Mouse (Mus musculus) gastrocnemius, postnatal 14 days (tissue): ENCODE results near the gene Krt76. TPM values are rescaled to one million over a fixed set of nuclear protein-coding genes. Genes with fewer than 3 reads are reported as not detected.

Experiments
- DNase-seq: peaks from one replicate; pipeline ENCODE4 v3.0.0; 2021; ENCODE audit warnings: mixed read lengths
- intact Hi-C: fragments of 180-260 bp; cut with DNase I; formaldehyde crosslinking; loops from one replicate; pipeline ENCODE4 v1.15.1; 2025; ENCODE audit warnings: low total_unique reads
- microRNA-seq, 2 experiments: library from miRNA; unstranded; fragments of <30 nt; microRNA quantifications; one replicate each; pipeline ENCODE4 v1.2.0; 2021
- total RNA-seq, 2 experiments: library from RNA; stranded (reverse); gene quantifications; 2 replicates each; pipeline ENCODE4 v1.2.3; 2021

The Krt76 gene
- total RNA-seq, 2 experiments from 2014 or later, result not detected

DNA sequence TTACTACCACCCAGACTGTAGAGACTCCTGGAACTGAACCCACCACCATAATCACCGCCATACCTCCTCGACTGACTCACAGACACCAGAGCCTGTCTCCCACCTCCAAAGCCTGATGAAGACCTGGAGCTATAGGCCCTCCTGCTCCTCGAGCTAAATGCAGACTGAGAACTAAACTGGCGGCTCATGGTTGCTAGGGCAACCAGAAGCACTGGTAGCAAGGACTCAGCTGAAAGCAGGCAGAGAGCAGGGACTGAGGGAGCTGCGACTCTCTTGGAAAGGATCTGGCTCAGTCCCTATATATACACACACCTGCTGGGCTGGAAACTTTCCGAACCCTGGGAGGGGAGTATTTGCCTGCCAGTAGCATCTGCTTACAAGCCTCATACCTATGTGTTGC lies 23.3 kb downstream of the Krt76 start, which contains the start of gene Krt77:
Gene Krt77, minus strand, starts transcription at position 275 of the 400 bp plus-strand sequence.
- intact Hi-C loops, result no loop called here
- DNase-seq, result no peak

DNA sequence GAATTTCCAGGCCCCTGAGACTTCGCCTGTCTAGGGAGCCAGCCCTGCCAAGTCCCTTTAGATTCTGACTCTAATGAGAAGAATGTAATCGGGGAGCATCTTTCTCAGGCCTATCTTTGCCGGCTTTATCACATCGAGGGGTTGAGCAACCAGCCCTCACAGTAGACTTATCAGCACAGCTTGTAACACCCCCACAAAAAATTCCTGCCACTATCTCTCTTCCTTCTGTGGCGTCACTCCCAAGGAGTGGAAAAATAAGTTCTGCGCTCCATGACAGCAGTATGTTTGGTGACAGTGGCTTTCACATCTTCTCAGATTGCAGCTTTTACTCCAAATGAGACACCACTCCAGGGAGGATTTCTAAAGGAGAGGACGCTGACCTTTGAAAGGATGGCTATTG lies 26.0 kb downstream of the Krt76 start:
- intact Hi-C loops, result no loop called here
- no peak for DNase-seq

DNA sequence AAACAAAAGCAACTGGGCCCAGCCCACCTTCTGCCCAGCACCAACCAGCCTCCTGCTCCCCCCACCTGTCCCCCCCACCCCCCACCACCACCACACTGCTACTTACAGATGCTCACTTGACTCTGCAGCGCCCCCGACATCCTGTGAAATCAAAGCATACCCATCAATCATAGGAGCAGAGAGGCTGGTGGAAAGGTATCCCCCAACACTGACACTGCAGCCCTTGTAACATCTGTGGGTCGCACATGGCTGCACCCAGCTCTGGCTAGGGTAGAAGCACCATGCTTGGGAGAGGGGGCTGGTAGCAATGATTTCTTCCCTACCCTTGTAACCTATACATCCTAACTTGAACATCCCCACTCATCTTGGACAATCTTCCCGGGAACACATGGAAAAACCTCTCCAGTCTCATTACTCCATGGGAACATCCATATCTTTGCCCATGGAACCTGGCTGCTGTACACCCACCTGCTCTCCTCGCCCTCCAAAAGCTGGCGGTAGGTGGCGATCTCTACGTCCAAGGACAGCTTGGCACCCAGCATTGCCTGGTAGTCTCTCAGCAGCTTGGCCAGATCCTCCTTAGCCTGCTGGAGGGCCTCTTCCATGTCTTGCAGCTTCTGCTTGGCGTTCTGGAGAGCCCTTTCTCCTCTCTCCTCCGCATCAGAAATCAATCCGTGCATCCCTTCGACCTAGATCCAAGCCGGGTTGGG lies 32.1 kb downstream of the Krt76 start:
- no peak for DNase-seq
- intact Hi-C loops, result no loop called here

DNA sequence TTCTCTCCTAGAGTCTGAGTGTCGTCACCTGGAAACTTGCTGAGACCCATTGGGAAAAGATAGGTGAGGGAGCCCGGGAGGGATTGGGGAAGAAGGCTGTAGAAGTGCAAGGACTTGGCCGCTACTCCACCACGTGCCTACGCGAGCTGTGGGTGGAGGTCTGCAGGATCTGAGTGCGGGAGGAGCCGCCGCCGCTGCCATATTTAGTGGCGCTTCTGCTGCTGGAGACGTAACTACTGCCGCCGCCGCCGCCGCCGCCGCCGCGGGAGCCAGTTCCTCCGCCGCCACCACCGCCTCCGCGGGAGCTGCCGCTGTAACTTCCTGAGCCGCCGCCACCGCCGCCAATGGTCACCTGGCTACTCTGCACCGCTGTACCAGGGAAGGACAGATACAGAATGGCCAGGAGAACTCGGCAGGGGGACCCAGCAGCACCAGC lies 33.0 kb downstream of the Krt76 start:
- DNase-seq, result peak; percentile 9
- intact Hi-C loops, result no loop called here

DNA sequence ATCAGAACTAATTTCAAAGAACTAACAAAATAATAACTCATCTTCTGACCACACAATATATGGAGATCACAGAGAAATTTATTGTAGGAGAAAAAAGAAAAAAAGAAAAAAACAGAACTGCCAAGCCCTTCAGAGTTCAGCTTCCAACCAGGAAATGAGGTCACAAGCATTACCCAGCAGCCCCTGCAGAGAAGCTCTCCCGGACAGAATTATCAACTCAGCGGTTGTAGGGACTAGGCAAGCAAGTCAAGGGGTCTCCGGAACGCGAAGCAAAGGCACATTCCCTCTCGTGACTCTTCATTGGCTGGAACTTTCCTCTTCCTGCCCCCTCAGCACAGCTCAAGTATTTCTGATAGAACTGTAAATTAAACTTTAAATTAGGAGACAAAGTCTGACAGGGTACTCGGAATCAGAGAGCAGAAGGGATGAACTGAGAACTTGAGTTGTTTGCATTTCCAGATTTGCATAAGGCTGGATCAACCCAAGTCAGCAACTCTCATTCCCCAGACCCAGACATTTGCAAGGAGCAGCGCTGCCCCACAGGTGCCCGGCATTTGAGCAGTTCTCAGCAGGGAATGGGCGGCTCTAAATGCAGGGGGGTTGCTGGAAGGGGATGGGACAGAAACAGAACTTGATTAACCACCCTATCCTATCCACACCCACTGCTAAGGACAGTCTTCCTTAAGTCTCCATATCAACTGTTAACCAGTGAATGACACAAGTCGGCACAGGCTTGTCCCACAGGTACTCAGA lies 33.9 kb downstream of the Krt76 start:
- DNase-seq, result no peak
- intact Hi-C loops, result no loop called here

DNA sequence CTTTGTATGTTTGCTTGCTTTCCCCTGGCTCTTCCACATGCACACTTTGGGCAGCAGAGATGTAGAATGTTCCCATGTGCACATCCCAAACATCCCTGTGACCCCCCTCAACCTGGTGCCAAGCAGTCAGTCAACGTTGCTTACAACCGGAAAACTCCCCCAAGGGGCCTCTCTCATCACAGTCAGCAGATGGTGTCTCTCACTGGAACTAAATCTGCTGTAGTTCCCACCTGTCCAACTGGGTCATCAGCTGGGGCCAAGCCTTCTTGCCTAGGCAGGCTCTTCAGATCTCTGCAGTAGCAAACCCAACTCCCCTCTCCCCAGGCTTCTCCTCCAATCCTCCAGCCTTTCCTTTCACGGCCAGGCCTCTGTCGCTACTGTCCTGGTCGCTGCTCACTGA lies 36.0 kb downstream of the Krt76 start:
- intact Hi-C loops, result no loop called here
- DNase-seq, result no peak

DNA sequence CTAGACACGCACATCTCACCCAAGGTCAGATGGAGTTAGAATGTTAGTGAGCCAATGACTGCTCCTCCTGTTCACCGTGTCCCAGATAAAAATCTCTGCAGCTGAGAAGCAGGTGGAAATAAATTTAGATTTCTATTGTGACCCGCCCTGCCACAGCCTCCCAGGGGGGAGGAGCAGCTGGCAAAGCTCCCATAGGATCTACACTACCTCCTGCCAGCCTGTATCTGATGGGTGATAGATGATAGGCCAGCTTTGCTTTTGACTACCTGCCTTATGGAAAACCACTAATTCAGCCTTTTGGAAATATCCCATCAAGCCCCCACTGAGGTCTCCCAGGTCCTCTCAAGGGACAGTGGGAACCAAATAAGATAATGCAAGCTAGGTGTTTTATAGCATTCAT lies 37.0 kb downstream of the Krt76 start:
- DNase-seq, result no peak
- intact Hi-C loops, result no loop called here

DNA sequence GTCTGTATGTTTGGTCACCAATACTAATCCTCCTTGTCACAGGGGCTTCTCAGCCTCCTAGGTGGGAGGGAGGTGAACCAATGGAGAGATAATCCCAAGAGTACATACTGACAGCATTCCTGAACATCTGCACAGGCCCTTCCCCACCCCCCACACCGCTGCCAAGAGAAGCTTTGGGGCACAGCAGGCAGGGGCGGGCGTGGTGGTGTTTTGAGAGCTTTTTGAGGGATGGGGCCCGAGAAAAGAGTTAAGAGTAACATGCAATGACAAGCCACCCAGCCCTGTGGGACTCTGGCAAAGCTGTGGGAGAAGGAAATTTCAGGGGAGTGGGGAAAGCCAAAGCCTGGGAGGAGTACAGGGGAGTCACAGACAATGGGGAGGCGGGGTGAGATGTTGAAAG lies 38.4 kb downstream of the Krt76 start:
- DNase-seq, result no peak
- intact Hi-C loops, result no loop called here

DNA sequence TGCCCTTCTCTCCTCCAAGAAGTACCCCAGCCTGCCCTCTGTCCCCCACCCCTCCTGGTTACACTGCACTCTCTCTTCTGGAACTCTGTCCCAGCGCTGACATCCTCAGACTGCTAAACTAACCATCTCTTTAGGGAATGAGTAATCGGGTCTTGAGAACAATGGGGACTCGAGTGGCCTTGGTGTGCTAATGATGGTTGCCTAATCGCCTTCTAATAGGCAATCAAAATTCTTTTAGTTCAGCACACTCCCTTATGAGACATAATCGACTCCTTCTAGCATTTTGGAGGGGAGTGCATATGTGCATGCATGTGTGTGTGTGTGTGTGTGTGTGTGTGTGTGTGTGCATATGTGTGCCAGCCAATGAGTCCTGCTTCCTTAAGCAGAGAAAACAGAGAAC lies 40.1 kb downstream of the Krt76 start:
- no peak for DNase-seq
- intact Hi-C loops, result no loop called here

DNA sequence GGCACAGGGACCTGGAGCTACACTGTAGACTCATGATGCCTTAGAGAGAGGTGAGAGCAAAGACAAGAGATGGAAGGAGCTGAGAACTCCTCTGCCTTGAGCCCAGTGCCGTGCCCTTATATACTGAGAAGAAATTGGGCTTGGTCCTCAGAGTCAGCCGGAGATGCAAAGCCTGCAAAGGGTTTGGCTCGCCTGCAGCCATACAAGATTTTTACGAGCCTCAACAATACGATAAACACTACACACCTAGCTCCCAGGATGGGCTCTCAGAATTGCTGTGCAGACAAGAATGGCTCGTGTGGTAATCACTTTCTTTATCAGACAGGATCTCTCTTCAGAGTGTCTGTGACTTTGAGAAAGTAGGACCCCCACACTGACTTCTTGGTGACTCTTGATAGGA lies 42.0 kb downstream of the Krt76 start, which contains the start of gene Krt1:
Gene Krt1, minus strand, starts transcription at position 101 of the 400 bp plus-strand sequence.
- DNase-seq, result no peak
- intact Hi-C loops, result no loop called here

DNA sequence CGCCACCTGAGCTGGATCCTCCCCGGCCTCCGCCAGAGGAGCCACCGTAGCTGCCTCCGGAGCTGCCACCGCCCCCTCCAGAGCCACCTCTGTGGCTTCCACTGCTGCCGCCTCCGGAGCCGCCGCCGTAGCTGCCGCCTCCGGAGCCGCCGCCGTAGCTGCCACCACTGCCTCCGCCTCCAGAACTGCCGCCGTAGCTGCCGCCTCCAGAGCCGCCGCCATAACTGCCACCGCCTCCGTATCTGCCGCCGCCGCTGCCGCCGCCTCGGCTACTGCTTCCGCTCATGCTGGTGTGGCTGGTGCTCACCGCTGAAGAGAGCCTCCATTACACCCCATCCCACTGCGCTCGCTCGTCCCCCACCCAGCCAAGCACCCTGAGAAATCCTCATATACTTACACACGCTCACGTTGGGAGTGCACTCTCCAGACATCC lies 46.7 kb downstream of the Krt76 start:
- intact Hi-C loops, result no loop called here
- no peak for DNase-seq

DNA sequence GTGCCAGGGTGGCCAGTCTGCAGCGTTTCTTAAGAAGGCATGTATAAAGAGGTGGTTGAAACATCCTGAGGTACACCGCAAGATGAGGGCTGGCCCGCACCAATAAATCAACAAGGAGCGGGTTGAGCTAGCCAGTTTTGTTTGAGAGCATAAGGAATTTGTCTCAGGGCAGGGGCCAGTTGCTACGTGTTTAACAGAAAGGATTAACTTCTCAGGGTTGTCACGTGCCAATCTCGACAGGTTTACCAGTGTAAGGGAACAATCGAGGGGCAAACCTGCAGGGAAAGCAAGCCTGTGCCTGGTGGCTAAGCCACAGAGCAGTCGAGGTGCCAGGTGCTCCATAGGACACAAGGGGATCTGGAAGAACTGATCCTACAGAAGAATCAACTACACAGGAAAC lies 49.5 kb downstream of the Krt76 start:
- intact Hi-C loops, result no loop called here
- no peak for DNase-seq

DNA sequence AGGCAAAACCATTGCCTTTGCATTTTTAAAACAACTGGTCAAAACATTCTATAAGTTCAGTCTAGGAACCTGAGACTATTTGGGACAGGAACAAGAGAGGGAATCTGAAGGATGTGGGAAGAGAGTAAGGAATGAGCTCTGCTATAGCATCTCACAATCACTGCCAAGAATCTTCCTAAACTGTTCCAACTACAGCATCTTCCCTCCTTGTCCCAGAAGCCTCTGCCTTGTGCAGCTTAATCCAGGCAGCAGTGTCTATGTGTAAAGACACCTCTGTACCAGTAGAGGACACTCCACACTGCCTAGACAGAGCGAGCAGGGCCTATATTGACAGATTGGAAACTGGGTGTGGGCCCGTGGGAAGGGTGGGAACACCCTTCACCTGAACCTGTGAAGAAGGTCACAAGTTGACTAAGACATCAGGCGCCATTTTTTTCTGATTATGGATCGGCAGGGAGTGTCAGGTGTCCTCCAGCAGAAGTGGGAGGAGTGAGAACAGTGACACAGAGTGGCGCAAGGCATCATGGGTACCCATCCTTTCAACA lies 57.9 kb downstream of the Krt76 start:
- intact Hi-C loops, result no loop called here
- DNase-seq, result no peak

Small RNAs within 50 kb of the gene (microRNA-seq; reads per million reads assigned to microRNA genes)
- 0 reads per million in 2 experiments for gene Gm44356

Other genes with a start within 250 kb of the Krt76 start
- gene Gm5478, start 245.5 kb downstream of the Krt76 start, total RNA-seq, result not detected
- gene Krt6b, start 212.6 kb downstream of the Krt76 start, total RNA-seq, result not detected
- not detected for gene Krt6a, start 198.6 kb downstream of the Krt76 start, total RNA-seq
- gene Krt5, start 180.0 kb downstream of the Krt76 start, total RNA-seq, result not detected
- not detected for gene Krt71, start 149.8 kb downstream of the Krt76 start, total RNA-seq
- gene Krt72, start 106.5 kb downstream of the Krt76 start, total RNA-seq, result not detected
- not detected for gene Krt73, start 90.6 kb downstream of the Krt76 start, total RNA-seq
- not detected for gene Krt2, start 74.8 kb downstream of the Krt76 start, total RNA-seq
- not detected for gene Krt1, start 42.1 kb downstream of the Krt76 start, total RNA-seq
- gene Krt77, start 23.2 kb downstream of the Krt76 start, total RNA-seq, result not detected
- gene Krt4, start 31.8 kb upstream of the Krt76 start, total RNA-seq, result under 1 TPM in 1 of 2 experiments, not detected in 1; 0.16 TPM
- gene Krt79, start 47.4 kb upstream of the Krt76 start, total RNA-seq, result not detected
- gene Krt78, start 61.4 kb upstream of the Krt76 start, total RNA-seq, result not detected
- gene Krt8, start 111.6 kb upstream of the Krt76 start, total RNA-seq, result under 1 TPM; 0.49 to 0.92 TPM
- gene Krt18, start 135.3 kb upstream of the Krt76 start, total RNA-seq, result 1 to 10 TPM in 1 of 2 experiments, under 1 TPM in 1; 0.42 to 1.6 TPM
- gene Eif4b, start 180.9 kb upstream of the Krt76 start, total RNA-seq, result 100 to 1,000 TPM; 130 to 139 TPM
- gene Tns2, start 207.5 kb upstream of the Krt76 start, total RNA-seq, result 10 to 100 TPM; 29.8 to 45.6 TPM
- gene Spryd3, start 243.3 kb upstream of the Krt76 start, total RNA-seq, result 10 to 100 TPM; 10.0 to 12.0 TPM